Mouse (Mus musculus) frontal cortex, postnatal 10 days (tissue): Measurements from ENCODE around the gene Zfp784.
A peak's percentile ranks its signal among the peaks of the same experiment; 100 is the strongest.
"Not testable (repeated sequence)": the region's sequence is repeated elsewhere in the genome, so short reads cannot be mapped to it uniquely, and the experiment has no call there.

ENCODE experiments used
- DNase-seq, 2 experiments: peaks; one replicate each; pipeline ENCODE4 v3.0.0; 2022; ENCODE audit warnings: low spot score in 2 of 2, mixed read lengths in 1 of 2

Zfp784 gene

DNA sequence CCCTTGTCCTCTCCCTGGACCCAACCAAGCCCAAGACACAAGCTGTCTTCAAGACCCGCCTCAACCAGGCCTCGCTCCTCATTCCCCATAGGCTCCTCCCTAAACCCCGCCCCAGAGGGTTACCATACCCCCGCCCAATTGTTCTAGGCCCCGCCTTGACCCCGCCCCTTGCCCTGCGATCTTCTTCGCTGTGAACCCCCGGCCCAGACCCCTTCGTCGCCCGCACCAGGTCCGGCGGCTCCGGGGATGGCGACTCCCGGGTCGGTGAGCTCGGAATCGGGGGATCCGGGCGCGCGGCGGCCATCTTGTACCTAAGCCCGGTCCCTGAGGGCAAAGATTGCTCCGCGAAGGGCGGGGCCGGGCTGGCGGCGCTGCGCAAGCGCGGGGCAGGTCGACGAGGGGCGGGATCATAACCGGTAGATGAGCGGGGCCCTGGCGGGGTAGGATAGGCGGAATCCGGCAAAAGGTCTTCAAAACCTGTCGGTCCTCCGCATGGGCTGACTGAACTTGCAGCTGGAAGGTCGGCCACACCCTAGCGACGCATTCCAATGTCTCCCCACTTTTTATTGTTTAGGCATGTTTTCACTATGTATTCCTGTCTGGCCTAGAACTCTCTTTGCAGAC is at the start of gene Zfp784:
Gene Zfp784, minus strand, starts transcription at position 338 of the 624 bp plus-strand sequence.
- peak; percentile 88 to 92 for DNase-seq

DNA sequence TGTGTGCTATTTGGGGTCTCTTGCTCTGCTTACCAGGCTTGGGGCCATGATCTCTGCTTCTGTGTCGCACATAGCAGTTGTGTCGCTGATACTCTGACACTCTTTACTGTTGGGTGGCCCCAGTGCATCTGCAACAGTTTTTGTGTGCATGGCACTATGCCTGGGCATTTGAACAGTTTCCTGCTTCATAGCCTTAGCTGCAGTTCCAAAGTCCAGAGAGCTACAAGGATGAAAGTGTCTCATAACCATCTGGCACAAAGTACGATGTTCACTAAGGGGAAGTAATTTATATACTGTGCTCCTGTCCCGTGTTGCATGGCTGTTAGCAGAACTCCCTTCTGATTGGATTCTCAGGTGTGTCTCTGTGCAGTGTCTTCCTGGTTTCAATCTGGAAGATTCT is 49.6 kb upstream of the Zfp784 start:
- DNase-seq, result no peak

DNA sequence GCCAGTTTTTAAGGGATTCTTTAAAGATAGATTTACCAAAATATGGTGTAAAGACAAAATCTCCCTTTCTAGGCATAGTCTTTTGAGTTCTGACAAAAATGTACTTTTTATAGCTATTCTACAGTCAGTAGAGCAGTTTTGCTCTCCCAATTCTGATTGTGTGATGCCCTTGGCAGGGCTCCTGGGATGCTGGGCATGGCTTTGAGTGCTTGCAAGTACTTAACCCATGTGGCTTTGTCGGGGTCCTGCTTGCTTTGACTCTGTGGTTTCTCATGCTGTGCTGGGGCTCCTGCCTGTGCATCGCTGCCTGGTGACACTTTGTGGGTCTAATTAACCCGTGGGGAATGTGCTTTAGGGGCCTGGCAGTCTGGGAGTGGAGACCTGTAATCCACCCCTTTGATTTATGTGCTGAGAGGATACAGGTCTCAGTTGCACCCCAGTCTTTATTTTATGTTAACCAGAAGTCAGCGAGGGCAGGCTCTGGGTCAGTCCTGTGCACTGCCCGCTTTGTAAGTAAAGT is 48.7 kb upstream of the Zfp784 start:
- no peak for DNase-seq

- DNase-seq, result no peak
Measured at GRCm38 (mm10) chr7:5085512-5085911, 47.3 kb upstream of the Zfp784 start.

GRCm38 (mm10) chr7:5083325-5084105 is 45.3 kb upstream of the Zfp784 start:
- DNase-seq, result no peak

GRCm38 (mm10) chr7:5081939-5082338 is 43.7 kb upstream of the Zfp784 start:
- DNase-seq, result no peak

DNA sequence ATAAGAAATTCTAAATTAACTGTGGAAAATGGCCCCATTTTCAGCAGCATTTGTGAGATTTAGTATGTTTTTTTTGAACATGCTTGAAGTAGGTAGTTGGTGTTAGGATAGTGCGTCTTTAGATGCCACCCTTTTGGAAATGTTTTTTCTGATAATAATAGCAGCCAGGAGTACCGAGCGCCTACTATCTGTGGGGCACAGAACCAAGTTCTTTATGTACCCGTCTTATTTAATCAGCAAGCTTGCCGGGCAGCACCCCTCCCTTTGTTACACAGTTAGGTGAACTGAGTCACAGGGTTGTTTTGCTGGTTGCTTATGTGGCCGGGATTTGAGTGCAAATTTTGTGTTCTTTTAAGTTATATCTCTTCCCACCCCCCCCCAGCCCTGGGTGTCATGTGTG is 43.0 kb upstream of the Zfp784 start:
- DNase-seq, result no peak

DNA sequence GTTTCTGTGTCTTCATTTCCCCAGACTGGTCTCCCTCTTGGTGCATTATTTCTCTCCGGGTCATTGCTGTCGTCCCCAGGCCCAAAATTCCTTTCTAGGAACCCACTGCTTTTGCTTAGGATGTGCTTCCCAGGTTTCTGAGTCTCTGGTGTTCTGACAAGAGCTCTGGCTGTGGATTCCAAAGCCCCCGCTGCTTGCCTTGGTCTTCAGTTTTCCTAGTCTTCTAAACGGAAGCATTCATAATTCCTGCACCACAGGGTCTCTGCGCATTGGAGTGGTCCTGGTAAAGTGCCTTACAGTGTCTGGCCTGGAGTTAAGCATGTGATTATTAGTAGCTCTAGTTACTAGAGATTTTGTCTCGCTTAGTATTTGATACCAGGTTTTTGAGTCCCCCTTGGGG is 42.6 kb upstream of the Zfp784 start:
- DNase-seq, result no peak

- DNase-seq, result peak; percentile 95 to 97
Measured at GRCm38 (mm10) chr7:5080010-5080751, 41.9 kb upstream of the Zfp784 start, which contains the start of gene Epn1. Gene Epn1, plus strand, starts transcription at chr7:5080235.

DNA sequence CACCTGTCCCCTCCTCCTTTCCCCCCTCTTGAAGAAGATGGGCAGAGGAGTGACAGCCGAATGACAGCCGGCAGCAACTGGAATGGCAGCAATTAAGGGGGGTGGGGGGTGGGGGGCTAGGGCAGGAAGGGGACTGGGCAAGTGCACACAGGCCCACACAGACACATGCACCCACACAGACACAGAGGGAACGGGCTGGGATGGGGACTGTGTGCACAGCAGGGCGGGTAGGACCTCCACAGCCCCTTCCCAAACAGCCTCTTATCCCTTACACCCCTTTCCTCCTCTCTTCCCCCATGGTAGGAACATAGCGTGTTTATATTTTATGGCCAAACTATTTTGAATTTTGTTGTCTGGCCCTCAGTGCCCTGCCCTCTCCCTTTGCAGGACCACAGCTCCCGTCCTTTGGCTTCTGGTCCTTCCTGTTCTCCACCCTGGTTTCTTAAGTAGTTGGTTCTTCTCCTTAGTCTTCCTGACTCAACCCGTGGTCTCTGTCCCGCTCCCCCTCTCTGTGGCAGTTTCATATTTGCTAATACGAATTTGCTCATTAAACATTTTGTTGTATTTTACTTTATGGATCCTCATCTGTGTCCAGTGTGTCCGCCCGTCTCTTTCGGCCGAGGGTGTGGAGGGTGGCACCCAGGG is 41.2 kb upstream of the Zfp784 start:
- DNase-seq, result not testable (repeated sequence)

GRCm38 (mm10) chr7:5076931-5077330 is 38.7 kb upstream of the Zfp784 start:
- no peak for DNase-seq

DNA sequence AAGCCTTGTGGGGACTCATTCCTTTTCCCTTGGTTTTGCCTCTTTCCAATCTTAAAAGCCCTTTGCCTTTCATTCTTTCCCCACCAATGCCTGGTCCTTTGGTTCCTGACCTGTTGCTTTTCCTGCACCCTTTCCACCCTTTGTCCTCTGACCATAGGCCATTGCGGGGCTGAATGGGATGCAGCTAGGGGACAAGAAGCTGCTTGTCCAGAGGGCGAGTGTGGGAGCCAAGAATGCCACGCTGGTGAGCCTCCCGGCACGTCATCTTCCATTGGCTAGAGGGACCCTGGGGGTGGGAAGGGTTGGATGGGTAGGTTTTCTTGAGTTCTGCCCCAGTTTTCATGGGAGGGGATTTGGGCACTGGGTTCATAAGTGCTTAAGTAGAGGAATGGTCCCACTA is 36.7 kb upstream of the Zfp784 start:
- DNase-seq, result no peak

GRCm38 (mm10) chr7:5073586-5073985 is 35.3 kb upstream of the Zfp784 start:
- DNase-seq, result no peak

GRCm38 (mm10) chr7:5064886-5065285 is 26.6 kb upstream of the Zfp784 start:
- DNase-seq, result no peak

DNA sequence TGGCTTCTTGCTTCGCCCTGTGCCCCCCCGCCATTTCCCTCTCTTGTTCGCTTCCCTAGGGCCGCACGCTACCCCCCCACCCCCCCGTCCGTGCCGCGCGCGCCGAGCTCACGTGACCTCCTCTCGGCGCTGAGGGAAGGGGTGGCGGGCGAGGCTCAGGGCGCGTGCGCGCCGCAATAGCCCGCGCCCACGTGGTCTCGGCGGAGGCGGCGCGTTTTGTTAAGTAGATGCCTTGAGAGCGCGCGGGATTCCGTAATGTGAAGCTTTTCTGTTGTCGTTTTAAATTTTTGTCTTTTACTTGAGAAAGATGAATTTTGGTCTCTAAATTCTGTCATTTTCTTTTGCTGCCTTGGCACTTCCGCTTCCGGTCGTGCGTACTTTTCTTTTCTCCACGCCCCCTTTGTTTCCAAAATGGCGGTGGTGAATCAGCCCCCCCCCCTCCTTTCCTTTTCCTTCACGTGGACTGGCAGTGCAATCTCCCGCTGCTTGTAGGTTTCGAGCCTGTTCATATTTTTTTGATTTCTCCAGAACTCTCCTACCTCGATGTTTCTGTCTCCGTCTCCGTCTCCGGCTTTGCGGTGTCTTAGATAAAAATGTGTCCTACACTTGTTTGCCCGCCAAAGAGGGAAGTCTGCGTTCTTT is 24.2 kb upstream of the Zfp784 start:
- no peak for DNase-seq

DNA sequence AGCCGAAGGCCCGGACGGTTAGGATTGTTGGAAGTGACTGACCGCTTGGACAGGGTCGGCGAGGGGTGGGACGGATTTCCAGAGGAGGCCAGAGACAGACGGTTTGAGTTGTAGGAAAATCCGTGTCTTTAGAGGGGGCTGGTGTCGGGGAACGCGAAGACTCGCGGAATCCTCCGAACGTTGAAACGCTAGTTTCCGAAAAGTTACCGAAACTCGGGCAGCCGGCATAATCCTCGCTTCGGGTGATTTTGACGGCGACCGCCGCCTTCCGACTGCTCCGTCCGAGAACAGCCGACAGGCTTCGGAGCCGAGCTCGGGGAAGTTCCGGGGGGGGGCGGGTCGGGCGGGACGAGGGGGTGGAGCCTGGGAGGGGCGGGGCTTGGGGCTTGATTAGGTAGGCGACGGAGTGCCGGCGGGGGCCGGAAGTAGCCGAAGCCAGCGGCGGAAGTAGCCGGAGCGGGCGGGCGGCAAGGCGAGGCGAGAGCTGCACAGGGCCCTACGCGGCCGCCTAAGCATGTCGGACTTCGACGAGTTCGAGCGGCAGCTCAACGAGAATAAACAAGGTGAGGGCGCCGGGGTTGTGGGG is 23.6 kb upstream of the Zfp784 start, which contains the start of gene U2af2:
Gene U2af2, plus strand, starts transcription at position 370 of the 586 bp plus-strand sequence.
- peak; percentile 92 to 93 for DNase-seq

DNA sequence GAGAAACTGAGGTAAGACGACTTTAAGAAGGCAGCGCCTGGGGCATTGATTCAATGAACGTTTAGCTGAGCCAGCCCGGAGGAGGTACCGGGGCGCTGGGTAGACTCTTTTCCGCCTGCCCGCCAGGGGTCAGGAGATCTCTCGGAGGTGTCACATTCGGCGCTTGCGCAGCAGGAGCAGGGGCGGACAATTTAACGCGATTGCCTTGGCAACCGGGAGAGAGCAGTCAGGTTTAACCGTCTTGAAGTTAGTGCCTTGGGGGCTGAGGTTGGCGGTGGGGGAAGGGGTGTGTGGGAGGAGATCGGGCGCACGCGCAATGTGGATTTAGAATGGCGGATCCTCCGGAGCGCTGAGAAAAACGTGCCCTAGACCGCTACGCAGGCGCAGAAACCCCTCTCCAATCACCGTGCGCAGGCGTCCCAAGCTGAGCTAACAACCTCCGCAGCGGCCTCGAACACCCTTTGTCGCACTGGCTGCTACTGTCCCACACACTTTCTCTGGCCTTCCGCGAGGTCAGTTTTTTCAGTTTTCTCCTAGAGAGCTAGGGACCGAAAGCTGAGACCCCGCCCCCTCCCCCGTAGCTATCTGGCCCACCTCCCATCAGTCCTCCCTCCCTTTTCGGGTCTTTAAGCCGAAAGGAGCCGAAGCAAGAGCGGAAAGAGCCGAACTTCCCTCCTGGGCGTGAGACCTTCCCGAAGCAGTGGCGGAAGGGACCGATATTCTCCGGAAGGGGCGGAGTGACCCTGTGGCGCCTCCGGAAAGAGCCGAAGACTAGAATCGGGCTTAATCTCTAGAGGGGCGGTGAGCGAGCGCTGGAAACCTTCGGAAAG is 22.9 kb upstream of the Zfp784 start:
- DNase-seq, result peak; percentile 97 to 99

- DNase-seq, result peak; percentile 74 to 78
Measured at GRCm38 (mm10) chr7:5060239-5060731, 22.0 kb upstream of the Zfp784 start.

DNA sequence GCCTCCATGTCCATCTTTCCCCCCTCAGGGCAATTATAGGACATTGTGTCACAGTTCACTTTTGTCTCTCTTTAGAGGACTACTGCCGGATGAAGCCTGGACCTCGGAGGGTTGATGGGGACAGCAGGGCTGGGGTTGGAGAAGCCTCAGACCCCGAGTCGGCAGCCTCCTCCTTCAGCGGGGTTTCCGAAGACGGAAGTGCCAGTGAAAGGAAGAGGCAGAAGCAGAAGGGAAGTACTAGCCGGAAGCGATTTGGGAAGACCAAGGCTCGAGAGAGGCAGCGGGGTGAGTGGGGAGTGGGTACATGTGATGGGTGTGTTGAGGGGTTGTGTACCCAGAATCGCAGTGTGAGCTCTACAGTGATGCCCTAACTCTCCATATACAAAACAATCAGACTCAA is 21.2 kb upstream of the Zfp784 start:
- DNase-seq, result no peak

DNA sequence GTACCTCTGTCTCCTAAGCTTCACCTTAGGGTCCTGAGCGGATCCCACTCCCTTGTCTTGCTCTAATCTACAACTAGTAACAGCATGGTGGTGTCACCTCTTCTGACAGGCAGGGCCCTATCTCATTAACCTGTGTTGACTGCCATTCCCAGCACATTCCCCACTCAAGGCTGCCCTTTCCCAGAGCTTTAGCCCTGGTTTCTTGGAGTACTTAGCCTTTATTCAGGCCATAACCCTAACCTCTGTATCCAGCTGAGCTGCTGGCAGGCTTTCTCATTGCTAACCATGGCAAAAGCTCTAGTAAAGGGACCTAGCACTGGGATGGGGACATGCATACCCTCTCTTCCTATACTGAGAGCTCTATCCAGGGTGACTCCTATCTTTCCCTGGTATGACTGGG is 20.4 kb upstream of the Zfp784 start:
- DNase-seq, result no peak
